In the genomic region with DNA sequence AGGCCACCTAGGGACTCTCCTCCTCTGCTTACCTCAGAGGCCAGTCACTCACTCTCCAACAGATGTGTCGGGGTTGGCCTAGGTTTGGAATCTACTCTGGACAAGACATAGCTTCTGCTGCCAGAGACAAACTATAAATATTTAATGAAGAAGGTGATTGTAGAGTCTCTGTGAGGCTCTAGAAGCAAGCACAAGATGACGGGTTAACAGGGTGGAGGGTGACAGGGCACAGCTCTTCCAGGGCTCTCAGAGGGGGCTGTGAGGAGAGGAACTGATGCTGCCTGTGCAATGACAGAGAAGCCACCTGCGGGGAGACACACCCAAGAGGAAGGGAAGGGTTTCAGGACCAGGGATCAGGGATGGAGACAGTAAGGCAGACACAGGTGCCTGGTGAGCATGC, we compare ENCODE assay signal across 15 mouse cellular contexts.
DNase-seq lines count a peak whose midpoint lies in the region; ATAC-seq and TF ChIP-seq lines count a peak whose summit lies in the region.
"Had no signal": no experiment of that assay in that cellular context is flagged by ENCODE, and none has a peak within 500 bp of the region (broad histone marks: within the 10 kb centered on the region; RNA-seq: fewer than 3 reads in every experiment).

No protein-coding gene starts in this region.

- H3K9me3 ChIP-seq in heart, embryonic 15.5 days (replicated peaks), result no peaks in the 10 kb centered on the region
- no peaks in the 10 kb centered on the region for H3K9me3 ChIP-seq in heart, embryonic 11.5 days (replicated peaks; ENCODE audit: control insufficient read depth, low read length)
- H3K9me3 ChIP-seq in lung, embryonic 14.5 days (ENCODE audit: low read depth, low read length), result no peaks in the 10 kb centered on the region
- H3K9me3 ChIP-seq in hindbrain, embryonic 15.5 days, result no peaks in the 10 kb centered on the region
- no peaks in the 10 kb centered on the region for H3K9me3 ChIP-seq in neural tube, embryonic 12.5 days
- H3K9me3 ChIP-seq: liver, embryonic 13.5 days had no signal

- H3K36me3 ChIP-seq in heart, embryonic 15.5 days, result no peaks in the 10 kb centered on the region
- H3K36me3 ChIP-seq in heart, embryonic 11.5 days (ENCODE audit: control insufficient read depth, insufficient read depth, low read length), result no peaks in the 10 kb centered on the region
- no peaks in the 10 kb centered on the region for H3K36me3 ChIP-seq in lung, embryonic 14.5 days (ENCODE audit: insufficient read depth)
- no peaks in the 10 kb centered on the region for H3K36me3 ChIP-seq in hindbrain, embryonic 15.5 days
- no peaks in the 10 kb centered on the region for H3K36me3 ChIP-seq in neural tube, embryonic 12.5 days
- H3K36me3 ChIP-seq: liver, embryonic 13.5 days had no signal

- H3K9ac ChIP-seq in heart, embryonic 15.5 days, result no peak overlapping the region
- H3K9ac ChIP-seq in heart, embryonic 11.5 days (ENCODE audit: low read depth, low read length), result no peak overlapping the region
- H3K9ac ChIP-seq in lung, embryonic 14.5 days, result no peak overlapping the region
- H3K9ac ChIP-seq in hindbrain, embryonic 15.5 days, result no peak overlapping the region
- H3K9ac ChIP-seq in neural tube, embryonic 12.5 days, result no peak overlapping the region
- H3K9ac ChIP-seq: liver, embryonic 13.5 days had no signal

- no peak for TF ChIP-seq CTCF in lung, embryonic 14.5 days (IDR thresholded peaks at IDR 0.05; ENCODE audit: low read depth)

- H3K4me1 ChIP-seq in heart, embryonic 15.5 days (replicated peaks), result peaks cover 29% of the 10 kb centered on the region
- peaks cover 3% of the 10 kb centered on the region; the same call in 1 of the 2 replicates for H3K4me1 ChIP-seq in heart, embryonic 11.5 days (ENCODE audit: control insufficient read depth, insufficient read depth, low read length)
- H3K4me1 ChIP-seq in lung, embryonic 14.5 days (ENCODE audit: insufficient read depth), result peaks cover 36% of the 10 kb centered on the region
- H3K4me1 ChIP-seq in hindbrain, embryonic 15.5 days (replicated peaks), result peaks cover 30% of the 10 kb centered on the region
- H3K4me1 ChIP-seq in neural tube, embryonic 12.5 days, result peaks cover 27% of the 10 kb centered on the region

- no peak for ATAC-seq in heart, embryonic 15.5 days (replicated peaks; ENCODE audit: insufficient number of reproducible peaks, insufficient read depth, low FRiP score, low read depth)
- ATAC-seq in heart, embryonic 11.5 days (replicated peaks; ENCODE audit: insufficient number of reproducible peaks, low FRiP score, low TSS enrichment), result no peak
- peak; percentile 63 for ATAC-seq in lung, embryonic 14.5 days (ENCODE audit: insufficient read depth)
- no peak for ATAC-seq in hindbrain, embryonic 15.5 days (ENCODE audit: low FRiP score, low read depth)
- no peak for ATAC-seq in neural tube, embryonic 12.5 days (ENCODE audit: low FRiP score, low read depth)

- peak overlapping the region; percentile 41 for H3K27ac ChIP-seq in heart, embryonic 15.5 days
- H3K27ac ChIP-seq in heart, embryonic 11.5 days (ENCODE audit: low read depth, low read length), result no peak overlapping the region
- H3K27ac ChIP-seq in lung, embryonic 14.5 days (ENCODE audit: low read depth), result peak overlapping the region; percentile 83
- peak overlapping the region; percentile 65 for H3K27ac ChIP-seq in hindbrain, embryonic 15.5 days (replicated peaks)
- no peak overlapping the region for H3K27ac ChIP-seq in neural tube, embryonic 12.5 days
- H3K27ac ChIP-seq: kidney, postnatal 0 days; left cerebral cortex, adult 2 months; liver, embryonic 13.5 days had no signal

- no peak overlapping the region for H3K4me2 ChIP-seq in heart, embryonic 15.5 days
- H3K4me2 ChIP-seq in heart, embryonic 11.5 days, result no peak overlapping the region
- H3K4me2 ChIP-seq in lung, embryonic 14.5 days, result peak overlapping the region; percentile 31; the same call in 1 of the 2 replicates
- H3K4me2 ChIP-seq in hindbrain, embryonic 15.5 days, result no peak overlapping the region
- H3K4me2 ChIP-seq in neural tube, embryonic 12.5 days (replicated peaks), result 0 out of 2 replicates have a peak overlapping the region, but pooled peaks have one; percentile 14
- H3K4me2 ChIP-seq: liver, embryonic 13.5 days had no signal

- H3K4me3 ChIP-seq in heart, embryonic 15.5 days, result no peak overlapping the region
- no peak overlapping the region for H3K4me3 ChIP-seq in heart, embryonic 11.5 days (ENCODE audit: low read depth, low read length)
- no peak overlapping the region for H3K4me3 ChIP-seq in lung, embryonic 14.5 days (ENCODE audit: low read depth, low read length)
- H3K4me3 ChIP-seq in hindbrain, embryonic 15.5 days, result no peak overlapping the region
- no peak overlapping the region for H3K4me3 ChIP-seq in neural tube, embryonic 12.5 days
- H3K4me3 ChIP-seq: left cerebral cortex, adult 2 months; liver, embryonic 13.5 days had no signal

- 46% methylated on average over 3 of the region's 3 CpGs for WGBS in heart, embryonic 15.5 days
- WGBS in heart, embryonic 11.5 days (ENCODE audit: insufficient replicate concordance), result 48% methylated on average over 3 of the region's 3 CpGs
- WGBS in lung, embryonic 14.5 days, result 13% methylated on average over 3 of the region's 3 CpGs
- 39% methylated on average over 3 of the region's 3 CpGs for WGBS in hindbrain, embryonic 15.5 days
- 48% methylated on average over 3 of the region's 3 CpGs for WGBS in neural tube, embryonic 12.5 days

- H3K27me3 ChIP-seq in heart, embryonic 15.5 days, result peaks cover 7% of the 10 kb centered on the region; the same call in 1 of the 2 replicates
- H3K27me3 ChIP-seq in heart, embryonic 11.5 days (ENCODE audit: control insufficient read depth, insufficient read depth, low read length), result no peaks in the 10 kb centered on the region
- H3K27me3 ChIP-seq in lung, embryonic 14.5 days (ENCODE audit: insufficient read depth, low read length), result no peaks in the 10 kb centered on the region
- H3K27me3 ChIP-seq in hindbrain, embryonic 15.5 days, result peaks cover 19% of the 10 kb centered on the region; the same call in 1 of the 2 replicates
- H3K27me3 ChIP-seq in neural tube, embryonic 12.5 days (replicated peaks), result peaks cover 5% of the 10 kb centered on the region; the same call in 1 of the 2 replicates
- H3K27me3 ChIP-seq: liver, embryonic 13.5 days had no signal

- peak; percentile 73 for DNase-seq in lung, embryonic 14.5 days
- DNase-seq in lung, postnatal 4 days, result no peak
- DNase-seq in ovary, adult 18-20 months (ENCODE audit: low spot score), result no peak
- DNase-seq: adrenal gland, adult 8-10 months; B cell, adult 2 months; cerebellum, adult 11 months; cerebellum, postnatal 14 days; kidney, adult 11 months; liver, embryonic 13.5 days had no signal

Comparison
In these comparisons a context has a peak if more than half of its experiments do, and no peak if none do; other contexts are left out.
1. H3K27ac ChIP-seq: peak in heart, embryonic 15.5 days (single experiment), lung, embryonic 14.5 days (single experiment) and hindbrain, embryonic 15.5 days (single experiment); none in heart, embryonic 11.5 days (single experiment) and neural tube, embryonic 12.5 days (single experiment).
2. H3K4me2 ChIP-seq: peak in lung, embryonic 14.5 days (single experiment) and neural tube, embryonic 12.5 days (single experiment); none in heart, embryonic 15.5 days (single experiment), heart, embryonic 11.5 days (single experiment) and hindbrain, embryonic 15.5 days (single experiment).